Comparison of ENCODE assay signal across 11 mouse cellular contexts in genomic region chr10:115897235-115897634, GRCm38 (mm10).
A peak's percentile ranks its signal among the peaks of the same experiment; 100 is the strongest.
DNase-seq lines count a peak whose midpoint lies in the region.
"Had no signal": no experiment of that assay in that cellular context is flagged by ENCODE, and none has a peak within 500 bp of the region (broad histone marks: within the 10 kb centered on the region; RNA-seq: fewer than 3 reads in every experiment).

No protein-coding gene starts in this region.

- DNase-seq in adrenal gland, postnatal 10 days = peak; percentile 5
- DNase-seq in adrenal gland, postnatal 36 days = no peak
- peak; percentile 46 for DNase-seq in MN1 (ENCODE audit: low spot score)
- DNase-seq in gastrocnemius, postnatal 14 days = peak; percentile 14
- DNase-seq in lung, postnatal 25 days (ENCODE audit: low spot score) = peak; percentile 49
- DNase-seq in right cerebral cortex, adult 2 months (ENCODE audit: low spot score in 2 of 2) = no peak
- DNase-seq in left cerebral cortex, adult 9 months (ENCODE audit: low spot score in 2 of 2) = no peak
- DNase-seq in cerebellum, postnatal 4 days (ENCODE audit: low spot score in 2 of 2) = no peak
- DNase-seq: cerebellum, postnatal 14 days; kidney, postnatal 25 days; right cerebral cortex, postnatal 4 days had no signal

- intact Hi-C loops in gastrocnemius, postnatal 14 days (cut with DNase I; ENCODE audit: low total_unique reads) = no loop called here

Comparison
In these comparisons a context has a peak if more than half of its experiments do, and no peak if none do; other contexts are left out.
1. DNase-seq: peak in adrenal gland, postnatal 10 days (single experiment), MN1 (single experiment), gastrocnemius, postnatal 14 days (single experiment) and lung, postnatal 25 days (single experiment); none in adrenal gland, postnatal 36 days (0 of 2), right cerebral cortex, adult 2 months (0 of 2), left cerebral cortex, adult 9 months (0 of 2) and cerebellum, postnatal 4 days (0 of 2).